Mouse (Mus musculus) v-Abl transformed pro-B cells (cell line): Measurements from ENCODE around the gene Anapc5.

Experiments
- in situ Hi-C, 2 experiments: fragments of 400-800 bp; cut with MboI; formaldehyde crosslinking; loops; one replicate each; pipeline ENCODE4 v1.15.1; 2025; ENCODE audit not compliant: unreplicated experiment in 2 of 2

Gene Anapc5

GRCm38 (mm10) chr5:122820777-122821523, at the start of gene Anapc5:
Gene Anapc5, minus strand, starts transcription at chr5:122821339.
- in situ Hi-C loops: no loop called here

DNA sequence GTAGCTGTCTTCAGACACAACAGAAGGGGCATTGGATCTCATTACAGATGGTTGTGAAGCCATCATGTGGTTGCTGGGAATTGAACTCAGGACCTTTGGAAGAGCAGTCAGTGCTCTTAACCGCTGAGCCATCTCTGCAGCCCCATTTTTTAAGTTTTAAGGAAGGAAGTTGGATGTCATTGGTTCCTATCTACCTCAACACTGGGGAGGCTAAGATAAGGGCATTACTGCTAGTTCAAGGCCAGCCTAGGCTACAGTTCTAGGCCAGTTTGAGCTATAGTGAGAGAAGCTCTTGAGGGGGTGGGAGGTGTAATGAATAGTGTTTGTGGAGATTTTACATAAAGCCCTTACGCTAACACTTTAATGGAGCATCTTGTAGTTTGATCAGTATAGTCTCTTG, 41.9 kb upstream of the Anapc5 start:
- in situ Hi-C loops: no loop called here

DNA sequence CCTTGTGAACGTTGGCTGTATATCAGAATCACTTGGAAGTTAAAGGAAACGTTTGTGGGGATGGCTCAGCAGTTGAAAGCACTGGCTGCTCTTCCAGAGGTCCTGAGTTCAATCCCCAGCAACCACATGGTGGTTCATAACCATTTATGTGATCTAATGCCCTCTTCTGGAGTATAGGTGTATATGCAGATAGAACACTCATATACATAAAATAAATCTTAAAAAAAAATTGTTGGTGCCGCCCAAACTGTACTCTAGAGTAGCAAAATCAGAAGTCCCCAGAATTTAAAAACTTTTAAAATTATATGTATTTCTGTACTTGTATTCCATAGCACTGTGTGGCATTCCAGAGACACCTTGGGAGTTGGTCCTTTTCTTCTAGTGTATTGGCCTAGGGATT, 34.7 kb upstream of the Anapc5 start:
- in situ Hi-C loops: loop anchor here in 1 of 2 experiments (10.0 kb wide), 1 partner anchor 51 kb away; no protein-coding TSS in a partner anchor

GRCm38 (mm10) chr5:122852611-122853010, 31.5 kb upstream of the Anapc5 start:
- in situ Hi-C loops: loop anchor here (5.0 to 10.0 kb wide), 2 partner anchors 35 to 48 kb away; no protein-coding TSS in a partner anchor

DNA sequence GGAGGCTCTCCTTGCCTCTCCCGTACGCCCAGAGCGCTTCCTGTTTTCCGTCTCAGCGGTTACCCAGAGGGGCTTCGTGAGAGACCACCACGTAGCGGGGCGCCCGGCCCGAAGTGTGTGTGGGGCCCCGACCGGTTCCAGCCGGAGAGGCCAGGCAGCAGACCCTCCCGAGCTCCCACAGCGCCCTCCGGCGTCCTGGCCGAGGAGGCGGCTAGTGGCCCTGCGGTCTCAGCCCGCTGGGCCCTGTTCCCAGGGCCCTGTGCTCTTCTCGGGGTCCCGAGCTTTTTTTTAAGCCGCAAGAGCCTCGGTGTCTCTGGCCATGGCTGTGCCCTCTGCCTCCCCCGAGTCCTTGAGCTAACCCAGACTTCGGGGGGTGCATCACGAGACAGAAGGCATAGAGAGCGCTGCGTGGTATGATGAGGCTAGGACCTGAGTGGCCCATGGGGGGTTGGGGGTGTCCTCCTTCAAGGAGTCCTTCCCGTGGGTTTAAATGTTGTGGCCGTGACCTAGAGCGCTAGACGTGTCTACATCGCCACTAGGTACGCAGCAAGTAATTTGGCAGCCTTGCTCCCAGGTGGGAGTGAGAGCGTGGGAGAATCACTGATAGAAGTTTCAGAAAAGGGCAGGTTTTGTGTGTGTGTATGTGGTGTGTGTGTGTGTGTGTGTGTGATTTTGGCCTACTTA, 29.3 kb upstream of the Anapc5 start:
- in situ Hi-C loops: loop anchor here (5.0 to 10.0 kb wide), 2 partner anchors 33 to 46 kb away; no protein-coding TSS in a partner anchor

GRCm38 (mm10) chr5:122849521-122850318, 28.6 kb upstream of the Anapc5 start, which contains the start of gene Rnf34:
Gene Rnf34, plus strand, starts transcription at chr5:122850048.
- in situ Hi-C loops: loop anchor here (5.0 to 10.0 kb wide), 2 partner anchors 32 to 45 kb away; no protein-coding TSS in a partner anchor

GRCm38 (mm10) chr5:122843799-122844198, 22.7 kb upstream of the Anapc5 start:
- in situ Hi-C loops: no loop called here

GRCm38 (mm10) chr5:122841126-122841525, 20.0 kb upstream of the Anapc5 start:
- in situ Hi-C loops: no loop called here

DNA sequence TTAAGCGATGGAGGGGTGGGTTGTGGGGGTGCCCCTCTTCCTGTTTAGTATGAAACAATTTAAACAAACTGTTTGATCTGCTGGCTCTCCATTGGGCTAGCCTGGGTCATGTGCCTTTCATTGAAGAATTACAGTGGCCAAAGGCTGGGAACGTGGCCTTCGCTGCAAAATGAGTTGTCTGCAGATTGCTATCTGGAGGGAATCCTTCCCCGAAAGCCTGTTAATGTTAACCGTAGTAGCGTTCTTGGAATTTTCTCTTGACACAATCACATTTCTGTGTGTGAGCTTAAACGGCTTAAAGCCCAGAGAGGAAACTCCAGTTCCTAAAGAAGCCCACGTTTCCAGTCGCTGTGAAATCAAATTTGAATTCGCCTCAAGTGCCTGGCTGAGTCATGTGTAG, 11.9 kb upstream of the Anapc5 start:
- in situ Hi-C loops: no loop called here

DNA sequence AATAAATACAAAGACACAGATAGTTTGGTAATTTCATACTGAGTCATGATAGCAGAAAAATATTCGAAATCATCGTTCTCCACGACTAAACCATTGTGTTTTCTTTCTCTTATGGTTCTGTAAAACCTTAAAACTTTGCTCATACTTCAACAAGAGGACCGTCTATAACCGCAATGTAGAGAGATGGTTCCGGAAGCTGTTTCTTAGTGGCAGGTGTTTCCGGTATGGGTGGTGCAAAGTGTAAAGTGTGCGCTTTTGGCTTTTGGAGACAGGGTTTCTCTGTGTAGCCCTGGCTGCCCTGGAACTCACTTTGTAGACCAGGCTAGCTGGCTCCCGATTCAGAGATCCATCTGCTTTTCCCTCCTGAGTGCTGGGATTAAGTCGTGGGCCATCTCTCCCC, 11.4 kb upstream of the Anapc5 start:
- in situ Hi-C loops: no loop called here

DNA sequence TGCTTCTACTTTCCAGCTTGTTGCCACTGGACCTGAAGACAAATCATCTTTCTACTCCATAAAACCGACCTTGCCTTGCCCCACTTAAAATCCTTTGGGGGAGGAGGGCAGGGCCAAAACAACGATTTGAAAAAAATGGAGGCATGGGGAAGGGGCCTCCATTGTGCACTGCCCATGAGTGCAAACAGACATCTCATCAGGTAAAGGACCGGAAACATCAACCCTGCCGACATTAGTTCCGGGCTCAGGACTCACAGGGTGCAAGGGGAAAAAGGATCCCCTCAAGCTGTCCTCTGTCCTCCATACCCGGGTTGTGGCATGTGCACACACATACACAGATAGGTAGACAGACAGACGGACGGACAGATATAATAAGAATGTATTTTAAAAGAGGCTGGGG, 4.0 kb upstream of the Anapc5 start:
- in situ Hi-C loops: no loop called here

DNA sequence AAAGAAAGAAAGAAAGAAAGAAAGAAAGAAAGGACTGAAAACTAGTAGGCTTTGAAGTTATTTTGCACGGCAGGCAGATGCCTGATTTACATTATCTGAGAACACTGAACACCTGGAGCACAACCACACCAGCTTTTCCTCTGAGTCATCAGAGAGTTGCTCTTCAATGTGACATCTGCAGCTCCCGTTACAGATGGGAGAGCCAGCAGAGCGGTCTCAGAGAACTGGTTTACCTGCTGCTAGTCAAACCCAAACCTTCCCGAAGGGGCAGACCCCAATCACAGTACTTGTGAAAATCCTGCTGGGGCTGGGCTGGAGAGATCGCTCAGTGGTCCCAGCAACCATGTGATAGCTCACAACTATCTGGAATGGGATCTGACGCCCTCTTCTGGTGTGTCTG, 3.3 kb upstream of the Anapc5 start:
- in situ Hi-C loops: no loop called here

- in situ Hi-C loops: no loop called here
Measured at GRCm38 (mm10) chr5:122823976-122824375, 2.8 kb upstream of the Anapc5 start.

DNA sequence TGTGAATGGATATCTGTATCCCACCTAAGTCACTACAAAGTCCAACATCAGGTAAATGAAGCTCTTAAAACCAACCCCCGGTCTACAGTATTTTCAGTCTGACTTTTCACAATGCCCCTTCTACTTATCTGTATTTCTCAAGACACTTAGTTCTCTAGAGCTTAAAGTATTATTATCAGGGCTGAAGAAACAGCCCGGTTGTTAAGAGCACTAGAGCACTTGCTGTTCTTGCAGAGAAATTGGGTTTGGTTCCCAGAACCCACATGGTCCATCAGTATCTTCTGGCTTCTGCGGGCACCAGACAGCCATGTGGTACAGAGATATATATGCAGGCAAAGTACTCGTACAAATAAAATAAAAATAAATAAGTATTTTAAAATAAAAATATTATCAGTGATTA, 1.3 kb upstream of the Anapc5 start:
- in situ Hi-C loops: no loop called here

- in situ Hi-C loops: no loop called here
Measured at GRCm38 (mm10) chr5:122821524-122821885, 366 bp upstream of the Anapc5 start.

- in situ Hi-C loops: loop anchor here (5.0 to 10.0 kb wide), 2 partner anchors 72 to 245 kb away; no protein-coding TSS in a partner anchor
Measured at GRCm38 (mm10) chr5:122812699-122813098, 8.4 kb downstream of the Anapc5 start.

GRCm38 (mm10) chr5:122811364-122812079, 9.6 kb downstream of the Anapc5 start:
- in situ Hi-C loops: loop anchor here (5.0 to 10.0 kb wide), 2 partner anchors 73 to 246 kb away; no protein-coding TSS in a partner anchor

GRCm38 (mm10) chr5:122805503-122805902, 15.6 kb downstream of the Anapc5 start:
- in situ Hi-C loops: loop anchor here (5.0 to 10.0 kb wide), 2 partner anchors 49 to 72 kb away; partner anchors contain the start of gene Rnf34 (in 1 of the 2)

DNA sequence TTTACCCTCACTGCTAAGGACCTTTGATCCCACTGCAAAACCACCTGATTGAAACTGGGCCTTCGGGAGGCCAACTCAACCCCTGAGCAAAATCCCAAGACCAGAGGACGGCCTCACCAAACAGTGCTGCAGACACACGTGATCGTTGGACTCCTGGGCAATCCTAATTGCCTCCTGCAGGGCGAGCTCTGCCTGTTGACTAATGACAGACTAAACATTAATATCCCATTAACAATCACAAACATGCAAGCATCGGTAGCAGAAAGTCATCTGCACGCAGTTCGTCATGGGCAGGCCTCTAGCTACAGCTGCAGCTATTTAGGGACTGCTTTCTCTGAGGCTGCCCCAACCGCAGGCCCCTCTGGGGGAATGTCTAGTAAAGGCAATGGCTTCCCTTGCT, 18.4 kb downstream of the Anapc5 start:
- in situ Hi-C loops: loop anchor here in 1 of 2 experiments (10.0 kb wide), 1 partner anchor 52 kb away; the partner anchor contains the start of gene Rnf34

- in situ Hi-C loops: loop anchor here in 1 of 2 experiments (10.0 kb wide), 1 partner anchor 53 kb away; the partner anchor contains the start of gene Rnf34
Measured at GRCm38 (mm10) chr5:122801684-122802083, 19.5 kb downstream of the Anapc5 start.
